Mouse (Mus musculus) thymus, adult 2 months (tissue): ENCODE measurements around the gene Flnc. TPM values are rescaled to one million over a fixed set of nuclear protein-coding genes. Genes with fewer than 3 reads are reported as not detected.
A peak's percentile ranks its signal among the peaks of the same experiment; 100 is the strongest.

Source experiments
- DNase-seq: peaks from one replicate; pipeline ENCODE4 v3.0.0; 2021
- H3K27ac ChIP-seq: fragments of 200-500 bp; 2 replicates; pipeline ENCODE4 v1.5.1; 2012; ENCODE audit warnings: low read length, control low read depth; ENCODE audit not compliant: control insufficient read depth, insufficient read depth
- H3K27me3 ChIP-seq: fragments of 200-500 bp; 2 replicates; pipeline ENCODE4 v1.6.1; 2012; ENCODE audit warnings: mild to moderate bottlenecking, low read length, moderate library complexity, mixed read lengths; ENCODE audit not compliant: control insufficient read depth, insufficient read depth
- H3K36me3 ChIP-seq: fragments of 200-500 bp; 2 replicates; pipeline ENCODE4 v1.6.1; 2012; ENCODE audit warnings: mild to moderate bottlenecking, low read length, moderate library complexity; ENCODE audit not compliant: control insufficient read depth, insufficient read depth
- H3K4me1 ChIP-seq: fragments of 200-500 bp; replicated peaks from 2 replicates; pipeline ENCODE4 v1.6.1; 2012; ENCODE audit warnings: low read length; ENCODE audit not compliant: control insufficient read depth, insufficient read depth
- H3K4me3 ChIP-seq: fragments of 200-500 bp; 2 replicates; pipeline ENCODE4 v1.5.1; 2012; ENCODE audit warnings: mild to moderate bottlenecking, low read length, control low read depth, moderate library complexity; ENCODE audit not compliant: control insufficient read depth, insufficient read depth
- CTCF ChIP-seq: fragments of 200-500 bp; IDR thresholded peaks from 2 replicates; pipeline ENCODE4 v1.5.1; 2012; ENCODE audit warnings: mild to moderate bottlenecking, control low read depth, low read length, moderate library complexity, borderline replicate concordance; ENCODE audit not compliant: control insufficient read depth, poor library complexity, insufficient read depth; ENCODE audit errors: extremely low read depth
- POLR2A ChIP-seq: fragments of 200-500 bp; IDR thresholded peaks from 2 replicates; pipeline ENCODE4 v1.6.1; 2012; ENCODE audit warnings: mild to moderate bottlenecking, low read length, control low read depth, moderate library complexity; ENCODE audit not compliant: control insufficient read depth, poor library complexity, insufficient read depth; ENCODE audit errors: extremely low read depth
- WGBS: fragments of 180-500 bp; shearing (Covaris S2); methylation state at CpG from one replicate; pipeline ENCODE4 v1.1.7; 2018; 5-methylcytosine and 5-hydroxymethylcytosine counted together
- polyA plus RNA-seq: library from polyadenylated mRNA; depleted of rRNA; stranded (reverse); fragments of >200 nt; gene quantifications from 2 replicates; pipeline ENCODE4 v1.2.3, GENCODE M21; 2012

Flnc gene
- polyA plus RNA-seq, 1 experiment, result 2.5 TPM

DNA sequence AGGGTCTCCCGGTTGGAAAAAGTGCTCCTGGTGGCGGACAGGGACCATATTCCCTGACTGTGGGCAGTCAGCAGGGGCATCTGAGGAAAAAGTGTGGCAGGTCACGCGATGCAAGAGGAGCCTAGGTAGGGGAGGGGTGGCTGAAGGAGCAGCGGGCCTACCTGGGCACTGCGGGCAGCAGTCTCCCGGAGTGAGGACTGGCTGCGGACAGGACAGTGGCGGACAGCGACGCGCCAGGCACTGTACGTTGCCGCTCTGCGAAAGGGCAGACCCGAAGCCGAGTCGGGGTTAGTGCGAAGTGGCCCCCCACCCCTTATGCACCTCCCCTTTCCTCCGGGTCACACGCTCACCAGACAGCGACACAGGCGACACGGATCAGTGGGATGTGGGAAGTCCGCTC is 63.2 kb downstream of the Flnc start:
- no peaks in the 10 kb centered on the region for H3K4me1 ChIP-seq
- H3K36me3 ChIP-seq, result no peaks in the 10 kb centered on the region
- DNase-seq, result no peak
- 25% methylated on average over 25 of the region's 25 CpGs for WGBS
- no peak overlapping the region for H3K4me3 ChIP-seq
- H3K27me3 ChIP-seq, result no peaks in the 10 kb centered on the region; the same call in 1 of the 2 replicates
- TF ChIP-seq CTCF (no peak), POLR2A (no peak)
- no peak overlapping the region for H3K27ac ChIP-seq

DNA sequence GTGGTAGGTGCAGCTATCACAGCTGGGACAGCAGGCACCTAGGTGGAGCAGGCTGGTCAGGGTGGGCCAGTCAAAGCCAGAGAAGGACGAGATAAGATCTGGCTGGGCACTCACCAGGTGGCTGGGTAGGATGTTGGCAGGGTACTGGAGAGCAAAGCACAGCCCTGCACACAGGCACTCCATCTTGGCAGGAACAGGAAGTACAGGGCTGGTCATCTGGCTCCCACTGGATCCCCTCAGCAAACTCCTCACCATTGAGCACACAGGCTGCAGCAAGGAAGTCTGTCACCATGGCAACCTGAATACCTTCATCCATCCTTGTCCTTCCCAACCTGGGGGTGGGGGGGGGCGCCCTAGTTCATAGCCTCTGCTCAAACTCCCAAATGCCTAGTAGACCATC is 64.7 kb downstream of the Flnc start:
- no peak for TF ChIP-seq POLR2A
- TF ChIP-seq CTCF, result no peak
- Histone ChIP-seq H3K27ac (no peak overlapping the region), H3K4me1 (no peaks in the 10 kb centered on the region), H3K4me3 (no peak overlapping the region), H3K36me3 (no peaks in the 10 kb centered on the region), H3K27me3 (no peaks in the 10 kb centered on the region; the same call in 1 of the 2 replicates)
- DNase-seq, result no peak
- WGBS, result 44% methylated on average over 2 of the region's 2 CpGs

DNA sequence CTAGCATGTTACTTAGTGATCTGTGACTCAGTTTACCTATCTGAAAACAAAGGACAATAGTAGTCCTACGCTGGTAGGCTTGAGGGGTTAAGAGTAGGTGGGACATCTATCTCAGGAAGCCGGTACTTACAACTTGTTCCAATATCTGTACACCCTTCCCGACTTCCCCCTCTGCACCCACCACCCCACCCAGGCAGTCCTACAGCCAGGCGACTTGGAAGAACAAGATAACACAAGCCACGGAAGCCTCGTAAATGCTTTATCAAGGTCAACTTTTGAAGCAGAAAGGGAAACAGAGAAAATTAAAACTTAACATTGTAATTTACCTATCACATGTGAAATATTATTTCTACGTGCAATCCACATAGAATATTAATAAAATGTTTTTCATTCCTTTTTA is 67.1 kb downstream of the Flnc start:
- no peaks in the 10 kb centered on the region; the same call in 1 of the 2 replicates for H3K27me3 ChIP-seq
- H3K4me3 ChIP-seq, result no peak overlapping the region
- H3K36me3 ChIP-seq, result no peaks in the 10 kb centered on the region
- no peaks in the 10 kb centered on the region for H3K4me1 ChIP-seq
- DNase-seq, result no peak
- TF ChIP-seq CTCF, result no peak
- TF ChIP-seq POLR2A, result no peak
- whole genome bisulfite sequencing, result 90% methylated on average over 7 of the region's 7 CpGs
- no peak overlapping the region for H3K27ac ChIP-seq

DNA sequence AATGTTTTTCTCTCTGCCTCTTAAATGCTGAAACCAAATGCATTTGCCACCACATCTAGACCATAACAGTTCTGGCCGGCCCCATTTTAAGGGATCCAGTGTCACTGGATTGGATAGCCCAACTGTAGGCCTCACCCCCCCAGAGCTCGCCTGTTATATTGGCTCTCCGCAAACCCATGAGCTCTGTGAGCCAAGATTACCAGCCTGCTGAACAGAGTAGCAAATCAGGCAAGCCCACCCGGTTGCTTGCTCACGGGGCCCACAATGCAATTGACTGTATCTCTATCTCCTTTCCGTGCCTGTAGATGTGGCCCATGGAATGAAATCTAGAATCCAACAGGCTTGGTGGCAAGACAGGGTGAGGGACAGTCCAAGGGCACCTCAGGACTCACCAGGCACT is 67.8 kb downstream of the Flnc start:
- Histone ChIP-seq H3K36me3 (no peaks in the 10 kb centered on the region), H3K27ac (no peak overlapping the region), H3K27me3 (no peaks in the 10 kb centered on the region; the same call in 1 of the 2 replicates), H3K4me1 (no peaks in the 10 kb centered on the region), H3K4me3 (no peak overlapping the region)
- TF ChIP-seq CTCF (no peak), POLR2A (no peak)
- DNase-seq, result no peak
- WGBS, result 95% methylated on average over 6 of the region's 6 CpGs

DNA sequence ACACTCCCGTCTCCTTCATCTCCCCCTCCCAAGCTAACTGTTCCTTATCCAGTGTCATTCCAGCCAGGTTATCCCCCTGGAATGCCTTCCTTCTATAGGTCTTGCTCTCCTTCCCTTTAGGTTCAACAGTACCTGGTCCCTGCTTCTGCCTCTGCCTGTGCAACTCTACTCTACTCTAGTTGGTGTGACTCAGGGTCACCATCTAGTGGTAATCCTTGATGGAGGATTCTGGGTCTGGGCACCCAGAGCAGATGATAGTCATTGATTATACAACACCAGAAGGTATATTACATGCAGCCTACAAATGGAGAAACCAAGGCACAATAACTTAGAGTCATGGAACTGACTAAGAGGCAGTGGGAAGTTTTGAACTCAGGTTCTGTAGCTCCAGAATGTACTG is 68.5 kb downstream of the Flnc start:
- Histone ChIP-seq H3K36me3 (no peaks in the 10 kb centered on the region), H3K4me1 (no peaks in the 10 kb centered on the region), H3K27ac (no peak overlapping the region), H3K27me3 (no peaks in the 10 kb centered on the region; the same call in 1 of the 2 replicates), H3K4me3 (no peak overlapping the region)
- TF ChIP-seq POLR2A, result no peak
- no peak for TF ChIP-seq CTCF
- WGBS, result 96% methylated on average over 1 of the region's 1 CpGs
- DNase-seq, result no peak

- 82% methylated on average over 5 of the region's 5 CpGs for WGBS
- Histone ChIP-seq H3K4me1 (no peaks in the 10 kb centered on the region), H3K27ac (no peak overlapping the region), H3K27me3 (peaks cover 6% of the 10 kb centered on the region; the same call in 1 of the 2 replicates), H3K36me3 (no peaks in the 10 kb centered on the region), H3K4me3 (no peak overlapping the region)
- DNase-seq, result no peak
- TF ChIP-seq POLR2A (no peak), CTCF (0 out of 2 replicates have a peak, but pooled peaks have one; percentile 23)
Measured at GRCm38 (mm10) chr6:29505493-29505892, 72.4 kb downstream of the Flnc start.

- H3K36me3 ChIP-seq, result no peaks in the 10 kb centered on the region
- WGBS, result 55% methylated on average over 8 of the region's 8 CpGs
- H3K27ac ChIP-seq, result no peak overlapping the region
- H3K4me3 ChIP-seq, result no peak overlapping the region
- H3K4me1 ChIP-seq, result no peaks in the 10 kb centered on the region
- DNase-seq, result no peak
- H3K27me3 ChIP-seq, result peaks cover 6% of the 10 kb centered on the region; the same call in 1 of the 2 replicates
- TF ChIP-seq CTCF (no peak), POLR2A (no peak)
Measured at GRCm38 (mm10) chr6:29506834-29507233, 73.8 kb downstream of the Flnc start.
